8 mouse cellular contexts compared by ENCODE assay signal in genomic region chr10:63386991-63387390, GRCm38 (mm10). TPM values are rescaled to one million over a fixed set of nuclear protein-coding genes. Genes with fewer than 3 reads are reported as not detected.
DNase-seq lines count a peak whose midpoint lies in the region; ATAC-seq and TF ChIP-seq lines count a peak whose summit lies in the region.

No protein-coding gene starts in this region.

- no peak for DNase-seq in lung, adult 2 months
- no peak for DNase-seq in lung, adult 18-20 months
- no peak for DNase-seq in embryonic facial prominence, embryonic 10.5 days (ENCODE audit: low spot score)
- DNase-seq in intestine, embryonic 14.5 days (ENCODE audit: low spot score), result no peak
- peak; percentile 34 for DNase-seq in naive thymus-derived CD4-positive, alpha-beta T cell, adult 2 months (ENCODE audit: low read depth)
- DNase-seq in adrenal gland, adult 8-10 months, result no peak
- DNase-seq in left cerebral cortex, postnatal 36 days (ENCODE audit: low spot score in 2 of 2), result no peak
- no peak for DNase-seq in frontal cortex, postnatal 10 days (ENCODE audit: low spot score in 2 of 2)

- no peaks in the 10 kb centered on the region for H3K36me3 ChIP-seq in embryonic facial prominence, embryonic 10.5 days (replicated peaks)
- H3K36me3 ChIP-seq in intestine, embryonic 14.5 days (ENCODE audit: control insufficient read depth, insufficient read depth, low read length), result no peaks in the 10 kb centered on the region

- no peak overlapping the region for H3K27ac ChIP-seq in embryonic facial prominence, embryonic 10.5 days (replicated peaks)
- H3K27ac ChIP-seq in intestine, embryonic 14.5 days (ENCODE audit: low read depth), result no peak overlapping the region

- intact Hi-C loops in left cerebral cortex, postnatal 36 days (cut with DNase I), result loop anchor here (10.0 kb wide), 1 partner anchor 142 kb away; the partner anchor contains the start of gene Herc4

- H3K9me3 ChIP-seq in embryonic facial prominence, embryonic 10.5 days, result no peaks in the 10 kb centered on the region
- H3K9me3 ChIP-seq in intestine, embryonic 14.5 days (ENCODE audit: control insufficient read depth, low read length), result no peaks in the 10 kb centered on the region

- H3K4me3 ChIP-seq in lung, adult 2 months (replicated peaks; ENCODE audit: extremely low read depth, low read depth, low read length), result peak overlapping the region; percentile 74
- peak overlapping the region; percentile 71 for H3K4me3 ChIP-seq in embryonic facial prominence, embryonic 10.5 days
- peak overlapping the region; percentile 50 for H3K4me3 ChIP-seq in intestine, embryonic 14.5 days (ENCODE audit: low read depth, low read length)

- TF ChIP-seq CTCF in lung, adult 2 months (IDR thresholded peaks at IDR 0.05; ENCODE audit: insufficient read depth, low read length), result no peak

- peak overlapping the region; percentile 34 for H3K9ac ChIP-seq in intestine, embryonic 14.5 days (ENCODE audit: low read length)

- ATAC-seq in intestine, embryonic 14.5 days (replicated peaks; ENCODE audit: low FRiP score, low TSS enrichment, low read depth), result no peak

- peak overlapping the region; percentile 89 for H3K4me2 ChIP-seq in intestine, embryonic 14.5 days (ENCODE audit: low read length)

- H3K27me3 ChIP-seq in embryonic facial prominence, embryonic 10.5 days (replicated peaks; ENCODE audit: low read depth, poor library complexity, severe bottlenecking), result 0 out of 2 replicates have a peak, but pooled peaks cover under 1% of the 10 kb centered on the region
- H3K27me3 ChIP-seq in intestine, embryonic 14.5 days (replicated peaks; ENCODE audit: control insufficient read depth, insufficient read depth, low read length), result no peaks in the 10 kb centered on the region

- 5% methylated on average over 10 of the region's 10 CpGs for WGBS in lung, adult 2 months
- 3% methylated on average over 10 of the region's 10 CpGs for WGBS in embryonic facial prominence, embryonic 10.5 days
- 4% methylated on average over 10 of the region's 10 CpGs for WGBS in intestine, embryonic 14.5 days

- TF ChIP-seq POLR2A in lung, adult 2 months (IDR thresholded peaks at IDR 0.05; ENCODE audit: borderline replicate concordance, extremely low read depth, low read depth, low read length), result no peak

- no peaks in the 10 kb centered on the region for H3K4me1 ChIP-seq in lung, adult 2 months (ENCODE audit: control insufficient read depth, insufficient read depth, low read length)
- peaks cover under 1% of the 10 kb centered on the region; the same call in 1 of the 2 replicates for H3K4me1 ChIP-seq in embryonic facial prominence, embryonic 10.5 days
- H3K4me1 ChIP-seq in intestine, embryonic 14.5 days (replicated peaks; ENCODE audit: control insufficient read depth, insufficient read depth, low read length), result 0 out of 2 replicates have a peak, but pooled peaks cover 1% of the 10 kb centered on the region

RNA-seq across cellular contexts. Expression of gene Dnajc12, which starts 4.7 kb away (rescaled TPM):
- 1.7 and 2.8 TPM in 2 replicates for polyA plus RNA-seq in lung, adult 2 months (2012; rRNA removed)
- polyA plus RNA-seq in embryonic facial prominence, embryonic 10.5 days (2016; fragmentation: Nextera tagmentation; extraction: Ambion mirVana), result 8.7 and 9.4 TPM in 2 replicates
- polyA plus RNA-seq in intestine, embryonic 14.5 days (2014; fragmentation: Nextera tagmentation; extraction: Ambion mirVana), result 7.5 and 8.3 TPM in 2 replicates
- total RNA-seq in adrenal gland, adult 8-10 months (2022), result 10 to 100 TPM; 18.1 to 40.9 (median 28.0) TPM
- total RNA-seq in left cerebral cortex, postnatal 36 days (2021), result 10 to 100 TPM; 21.7 to 22.0 TPM

RNA-seq across cellular contexts. Expression of gene Sirt1, which starts 5.5 kb away (rescaled TPM):
- 3.3 and 4.8 TPM in 2 replicates for polyA plus RNA-seq in lung, adult 2 months (2012; rRNA removed)
- 6.3 and 6.4 TPM in 2 replicates for polyA plus RNA-seq in embryonic facial prominence, embryonic 10.5 days (2016; fragmentation: Nextera tagmentation; extraction: Ambion mirVana)
- polyA plus RNA-seq in intestine, embryonic 14.5 days (2014; fragmentation: Nextera tagmentation; extraction: Ambion mirVana), result 6.8 and 6.9 TPM in 2 replicates
- total RNA-seq in adrenal gland, adult 8-10 months (2022), result 10 to 100 TPM; 14.0 to 21.8 (median 16.9) TPM
- total RNA-seq in left cerebral cortex, postnatal 36 days (2021), result 10 to 100 TPM; 12.4 to 16.1 TPM

RNA-seq across cellular contexts. Expression of gene Gm7075, which starts 34.6 kb away (rescaled TPM):
- polyA plus RNA-seq in lung, adult 2 months (2012; rRNA removed), result not detected in 2 replicates
- not detected in 2 replicates for polyA plus RNA-seq in embryonic facial prominence, embryonic 10.5 days (2016; fragmentation: Nextera tagmentation; extraction: Ambion mirVana)
- polyA plus RNA-seq in intestine, embryonic 14.5 days (2014; fragmentation: Nextera tagmentation; extraction: Ambion mirVana), result not detected in 2 replicates
- not detected for total RNA-seq in adrenal gland, adult 8-10 months (2022)
- total RNA-seq in left cerebral cortex, postnatal 36 days (2021), result not detected

RNA-seq across cellular contexts. Expression of gene Ctnna3, which starts 42.9 kb away (rescaled TPM):
- 0.12 and 0.33 TPM in 2 replicates for polyA plus RNA-seq in lung, adult 2 months (2012; rRNA removed)
- polyA plus RNA-seq in embryonic facial prominence, embryonic 10.5 days (2016; fragmentation: Nextera tagmentation; extraction: Ambion mirVana), result 0.10 and 0.22 TPM in 2 replicates
- 1.5 and 1.7 TPM in 2 replicates for polyA plus RNA-seq in intestine, embryonic 14.5 days (2014; fragmentation: Nextera tagmentation; extraction: Ambion mirVana)
- 1 to 10 TPM in 2 of 4 experiments, under 1 TPM in 2; 0.52 to 1.9 (median 0.89) TPM for total RNA-seq in adrenal gland, adult 8-10 months (2022)
- total RNA-seq in left cerebral cortex, postnatal 36 days (2021), result 1 to 10 TPM; 1.8 to 2.7 TPM
